Mouse (Mus musculus) retina, postnatal 1 day (tissue): ENCODE data around the gene Fbl.
"Not testable (repeated sequence)": the region's sequence is repeated elsewhere in the genome, so short reads cannot be mapped to it uniquely, and the experiment has no call there.

Experiments used
- DNase-seq: peaks from one replicate; pipeline ENCODE4 v3.0.0-alpha.2; 2012

Fbl gene

DNA sequence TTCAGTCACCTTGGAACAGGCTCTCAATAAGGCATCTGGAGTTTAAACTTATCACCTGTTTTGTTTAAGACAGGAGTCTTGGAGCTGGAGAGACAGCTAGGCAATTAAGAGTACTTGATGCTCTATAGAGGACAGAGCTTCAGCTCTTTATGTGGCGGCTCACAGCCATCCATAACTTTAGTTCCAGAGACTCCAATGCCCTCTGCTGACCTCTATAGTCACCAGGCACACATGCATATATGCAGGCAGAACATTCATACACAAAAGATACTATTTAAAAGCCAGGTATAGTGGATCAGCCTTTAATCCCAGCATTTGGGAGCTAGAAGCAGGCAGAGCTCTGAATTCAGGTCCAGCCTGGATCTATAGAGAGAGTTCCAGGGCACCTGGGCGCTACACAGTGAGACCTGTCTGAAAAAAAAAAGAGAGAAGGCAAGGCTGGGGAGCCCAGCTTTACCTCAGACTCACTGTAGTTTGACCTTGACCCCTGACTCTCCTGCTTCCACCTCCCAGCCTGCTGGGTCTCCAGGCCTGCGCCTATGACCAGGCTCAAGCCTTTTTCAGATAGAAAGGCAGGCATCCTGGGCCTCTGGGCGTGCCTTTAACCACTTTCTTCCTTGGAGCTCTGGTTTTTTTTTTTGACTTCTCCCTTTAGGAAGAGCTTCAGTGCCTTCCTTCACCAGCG is 26.0 kb downstream of the Fbl start:
- DNase-seq = no peak

DNA sequence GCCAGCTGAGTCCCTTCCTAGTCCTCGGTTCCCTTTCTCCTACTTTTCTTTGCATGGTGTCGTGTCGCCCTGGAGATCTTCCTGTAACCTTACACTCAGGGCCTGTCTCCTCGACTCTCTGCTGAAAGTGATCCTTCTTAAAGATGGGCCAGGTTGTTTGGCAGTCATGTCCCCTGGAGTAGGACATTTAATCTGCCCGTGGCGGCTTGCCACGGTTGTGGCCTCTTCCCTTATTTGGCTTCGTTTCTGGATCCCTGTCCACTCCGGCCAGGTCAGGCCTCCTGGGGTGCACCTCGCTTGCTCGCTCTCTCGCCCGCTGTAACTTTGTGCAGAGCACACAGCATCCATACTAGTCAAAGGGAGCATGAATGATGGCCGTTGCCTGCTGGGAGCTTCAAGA is 27.0 kb downstream of the Fbl start:
- no peak for DNase-seq

DNA sequence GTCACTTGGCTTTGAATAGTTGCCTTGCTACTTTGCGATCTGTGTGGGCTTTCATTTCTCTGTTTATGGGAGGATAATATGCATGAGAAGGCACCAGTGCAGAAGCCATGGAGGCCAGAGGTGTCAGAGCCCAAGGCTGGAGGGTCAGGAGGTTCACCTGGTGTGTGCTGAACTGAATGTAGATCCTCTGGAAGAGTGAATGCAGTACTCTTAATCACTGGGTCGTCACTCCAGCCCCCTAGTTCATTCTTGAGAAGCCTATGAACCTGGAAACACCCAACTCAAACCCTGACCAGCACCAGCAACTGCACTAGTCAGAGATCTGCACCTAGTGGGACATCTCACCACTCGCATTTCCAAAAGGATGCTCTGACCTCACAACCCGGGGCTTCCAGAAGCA is 29.5 kb downstream of the Fbl start:
- no peak for DNase-seq

DNA sequence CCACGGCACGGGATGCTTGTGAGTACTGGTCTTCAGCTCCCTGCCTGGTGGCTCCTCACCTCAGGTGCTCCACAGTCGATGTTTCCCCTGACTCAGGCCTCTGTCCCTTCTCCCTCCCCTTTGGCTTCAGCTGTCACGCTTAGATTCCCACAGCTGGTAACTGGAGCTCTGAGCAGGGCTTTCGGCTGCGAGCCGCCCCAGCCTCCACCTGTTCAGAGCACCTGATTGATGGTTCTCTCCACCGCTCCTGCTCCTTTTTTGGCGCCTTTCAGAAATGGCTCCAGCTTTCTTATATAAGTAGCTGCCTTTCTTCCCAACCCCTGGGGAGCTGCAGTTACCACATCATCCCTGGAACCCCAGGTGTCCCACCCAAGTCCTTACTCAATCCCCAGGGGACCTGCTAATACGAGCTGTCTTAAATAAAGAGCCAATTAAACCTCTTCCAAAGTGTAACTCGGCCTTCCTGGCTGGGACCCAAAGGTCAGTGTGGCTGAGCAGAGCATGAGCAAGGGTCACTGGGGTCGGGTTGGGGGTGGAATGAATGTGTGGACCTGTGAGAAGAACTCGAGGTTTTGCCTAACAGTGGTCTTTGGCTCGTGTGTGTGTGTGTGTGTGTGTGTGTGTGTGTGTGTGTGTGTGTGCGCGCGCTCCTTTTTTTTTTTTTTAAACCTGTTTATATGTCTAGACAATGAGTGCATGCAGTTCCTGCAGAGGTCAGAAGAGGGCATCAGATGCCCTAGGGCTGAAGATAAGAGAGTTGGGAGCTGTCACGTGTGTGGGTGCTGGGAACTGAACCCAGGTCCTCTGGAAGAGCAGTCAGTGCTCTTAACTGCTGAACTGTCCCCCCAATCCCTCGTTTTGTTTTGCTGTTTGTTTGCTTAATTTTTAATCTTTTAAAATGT is 33.9 kb downstream of the Fbl start:
- no peak for DNase-seq

DNA sequence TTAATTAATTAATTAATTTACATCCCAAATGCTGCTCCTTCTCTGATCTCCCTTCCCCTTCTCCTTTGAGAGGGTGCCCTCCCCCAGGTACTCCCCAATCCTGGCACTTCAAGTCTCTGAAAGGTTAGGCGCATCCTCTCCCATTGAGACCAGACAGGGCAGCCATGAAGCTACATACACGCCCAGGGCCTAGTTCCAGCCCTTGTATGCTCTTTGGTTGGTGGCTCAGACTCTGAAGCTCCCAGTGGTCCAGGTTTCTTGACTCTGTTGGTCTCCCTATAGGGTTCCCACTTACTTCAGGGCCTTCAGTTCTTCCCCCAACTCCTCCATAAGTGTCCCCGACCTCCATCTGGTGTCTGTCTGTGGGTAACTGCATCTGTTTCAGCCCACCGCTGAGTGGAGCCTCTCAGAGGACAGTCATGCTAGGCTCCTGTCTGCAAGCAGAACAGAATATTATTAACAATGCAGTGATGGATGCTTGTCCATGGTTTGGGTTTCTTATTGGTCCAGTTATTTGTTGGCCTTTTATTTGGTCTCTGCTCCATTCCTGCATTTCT is 36.6 kb downstream of the Fbl start:
- DNase-seq = no peak

DNA sequence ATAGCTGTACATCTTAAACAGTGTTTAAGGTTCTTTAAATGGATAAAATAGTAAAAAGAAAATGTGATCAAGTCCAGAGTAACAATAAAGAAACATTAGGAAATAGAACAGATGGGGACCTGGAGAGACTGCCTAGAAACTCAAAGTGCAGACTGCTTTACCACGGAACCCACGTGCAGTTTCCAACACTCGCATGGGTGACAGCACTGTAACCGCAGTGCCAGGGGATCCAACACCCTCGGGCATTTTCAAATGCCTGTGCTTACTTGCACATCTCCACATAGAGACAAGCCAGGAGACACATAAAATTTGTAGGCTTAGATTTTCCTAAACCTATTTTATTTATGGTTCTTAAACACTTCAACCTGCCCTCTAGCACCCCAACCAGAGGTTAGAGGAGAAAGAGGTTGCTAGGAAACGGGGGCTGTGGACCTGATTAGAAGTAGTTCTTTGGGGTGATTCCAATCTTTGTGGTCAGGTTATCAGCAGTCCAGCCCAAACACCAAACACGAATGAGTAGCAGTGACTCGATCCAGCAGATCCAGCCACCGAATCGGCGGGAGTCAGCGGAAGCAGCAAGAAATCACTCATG is 39.0 kb downstream of the Fbl start:
- DNase-seq = no peak

DNA sequence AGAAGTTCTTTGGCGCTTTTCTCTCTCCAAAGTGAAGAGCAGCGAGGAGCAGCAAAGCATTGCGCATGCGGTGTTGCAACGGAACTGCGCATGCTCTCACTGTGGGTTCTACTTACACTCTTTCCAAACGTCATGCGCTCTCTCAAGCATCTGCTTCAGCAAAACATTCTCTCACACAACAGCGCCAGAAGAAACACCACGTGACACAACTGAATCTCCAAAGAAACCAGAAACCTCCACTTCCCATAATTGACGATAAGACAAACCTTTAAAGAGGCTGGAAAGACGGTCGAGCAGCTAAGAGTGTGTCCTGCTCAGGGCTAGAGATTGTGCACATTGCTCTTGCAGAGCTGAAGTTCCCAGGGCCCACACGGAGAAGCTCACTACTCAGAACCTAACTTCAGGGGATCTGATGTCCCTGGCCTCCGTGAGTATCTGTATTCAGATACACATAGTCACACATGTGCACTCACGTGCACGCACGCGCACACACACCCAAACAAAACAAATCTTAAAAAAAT is 39.5 kb downstream of the Fbl start:
- DNase-seq = peak; percentile 83

DNA sequence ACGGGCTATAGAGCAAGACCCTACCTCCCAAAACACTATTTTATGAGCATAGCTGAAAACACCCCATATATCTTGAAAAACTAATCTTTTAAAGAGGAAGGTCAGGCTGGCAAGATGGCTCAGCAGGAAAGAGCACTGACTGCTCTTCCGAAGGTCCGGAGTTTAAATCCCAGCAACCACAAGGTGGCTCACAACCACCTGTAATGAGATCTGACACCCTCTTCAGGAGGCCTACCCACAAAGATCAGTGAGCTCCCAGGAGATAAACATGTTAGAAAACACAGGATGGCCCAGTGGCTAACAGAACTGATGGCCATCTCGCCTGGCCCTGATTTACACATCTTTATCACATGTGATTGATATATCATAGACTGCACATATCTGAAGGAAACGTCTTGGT is 41.2 kb downstream of the Fbl start:
- DNase-seq = no peak

DNA sequence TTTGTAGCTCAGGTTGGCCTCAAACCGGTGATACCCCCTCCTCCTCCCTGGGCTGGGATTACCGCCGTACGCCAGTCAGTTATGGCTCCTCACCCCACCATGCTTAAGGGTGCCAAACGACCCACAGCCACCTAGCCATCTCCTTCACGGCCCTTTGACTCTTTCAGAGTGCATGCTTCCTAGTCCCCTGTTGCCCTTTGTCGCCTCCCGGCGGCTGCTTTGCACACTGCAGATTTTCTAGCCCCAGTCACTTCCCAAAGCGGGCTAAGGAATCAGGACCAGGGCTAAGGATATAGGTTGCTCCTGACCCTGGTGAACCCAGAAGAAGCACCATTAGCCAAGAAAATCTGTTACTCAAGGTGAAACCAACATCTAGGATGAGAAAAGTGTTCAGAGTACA is 44.6 kb downstream of the Fbl start:
- DNase-seq = peak; percentile 71

DNA sequence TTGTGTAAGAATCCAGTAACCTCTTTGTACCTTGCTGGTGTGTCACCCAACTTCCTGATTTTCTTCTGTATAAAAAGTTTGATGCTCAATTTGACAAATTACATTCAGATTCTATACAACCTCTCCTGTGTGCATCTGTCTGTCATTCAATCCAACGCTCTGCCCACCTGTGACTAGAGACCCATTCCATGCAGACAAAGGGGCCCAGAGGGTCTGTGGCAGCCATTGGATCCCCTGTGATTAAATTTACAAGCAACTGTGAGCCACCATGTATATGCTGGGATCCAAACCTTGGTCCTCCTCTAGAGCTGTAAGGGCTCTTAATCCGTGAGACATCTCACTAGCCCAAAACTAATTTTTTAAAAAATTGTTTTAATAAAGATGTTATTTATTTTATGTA is 46.4 kb downstream of the Fbl start:
- DNase-seq = not testable (repeated sequence)

DNA sequence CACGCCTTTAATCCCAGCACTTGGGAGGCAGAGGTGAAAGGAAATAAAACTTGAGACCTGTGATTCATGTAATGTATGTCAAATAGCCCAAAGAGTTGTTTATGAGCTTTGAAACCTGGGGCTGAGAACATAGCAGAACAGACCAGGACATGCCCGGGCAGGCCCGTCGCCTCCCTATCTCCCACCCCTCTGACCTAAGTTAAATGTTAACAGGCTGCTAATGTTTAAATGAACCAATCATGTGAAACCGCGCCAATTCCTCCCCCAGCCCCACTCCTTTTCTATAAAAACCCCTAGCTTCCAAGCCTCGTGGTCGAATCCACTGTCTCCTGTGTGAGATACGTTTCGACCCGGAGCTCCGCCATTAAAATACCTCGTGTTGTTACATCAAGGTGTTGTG is 48.3 kb downstream of the Fbl start:
- DNase-seq = not testable (repeated sequence)

DNA sequence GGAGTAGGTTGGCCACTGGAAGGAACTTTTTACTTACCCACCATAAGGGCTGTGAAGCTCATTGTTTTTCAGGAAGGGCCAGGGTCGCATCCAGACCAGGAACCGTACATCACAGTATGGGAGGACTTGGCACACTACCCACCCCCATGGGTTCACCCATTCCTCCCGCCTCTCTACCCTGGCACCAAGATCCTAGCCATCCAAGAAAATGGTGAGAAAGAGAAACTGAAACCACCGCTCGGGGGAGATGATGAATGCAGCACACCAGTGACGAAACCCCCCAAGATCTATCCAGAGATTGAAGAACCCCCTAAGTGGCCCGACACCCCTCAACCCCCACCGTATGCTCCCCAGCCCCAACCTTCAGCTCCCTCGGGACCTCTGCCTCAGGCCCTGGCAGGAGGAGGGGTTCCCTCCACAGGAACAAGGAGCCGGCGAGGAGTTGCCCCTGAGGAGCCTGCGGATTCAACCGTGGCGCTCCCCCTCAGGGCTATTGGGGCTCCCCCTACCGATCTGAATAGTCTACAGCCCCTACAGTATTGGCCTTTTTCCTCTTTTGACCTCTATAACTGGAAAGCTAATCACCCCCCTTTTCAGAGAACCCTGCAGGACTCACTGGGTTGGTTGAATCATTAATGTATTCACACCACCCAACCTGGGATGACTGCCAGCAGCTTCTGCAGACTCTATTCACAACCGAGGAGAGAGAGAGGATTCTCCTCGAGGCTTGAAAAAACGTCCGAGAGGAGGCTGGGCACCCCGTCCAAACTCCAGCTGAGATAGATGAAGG is 49.6 kb downstream of the Fbl start:
- DNase-seq = not testable (repeated sequence)

DNA sequence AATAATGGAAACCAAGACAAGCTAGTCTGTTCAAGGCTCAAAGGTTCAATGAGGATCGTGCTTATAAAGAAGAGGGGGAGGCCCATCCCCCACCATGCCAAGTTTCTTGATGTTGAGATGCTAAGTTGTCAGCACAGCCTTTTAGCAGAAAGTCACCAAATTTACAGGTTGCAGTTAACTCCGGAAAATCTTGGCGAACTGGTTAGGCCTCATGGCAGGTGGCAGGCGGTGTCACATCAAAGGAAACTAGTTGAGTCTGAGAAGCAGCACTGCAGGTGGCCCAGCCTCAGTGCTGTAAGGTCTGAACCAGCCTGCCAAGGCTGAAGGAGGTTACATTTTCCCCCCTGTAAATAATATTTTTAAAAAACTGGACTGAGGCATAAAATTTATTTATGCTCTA is 57.3 kb downstream of the Fbl start:
- not testable (repeated sequence) for DNase-seq

DNA sequence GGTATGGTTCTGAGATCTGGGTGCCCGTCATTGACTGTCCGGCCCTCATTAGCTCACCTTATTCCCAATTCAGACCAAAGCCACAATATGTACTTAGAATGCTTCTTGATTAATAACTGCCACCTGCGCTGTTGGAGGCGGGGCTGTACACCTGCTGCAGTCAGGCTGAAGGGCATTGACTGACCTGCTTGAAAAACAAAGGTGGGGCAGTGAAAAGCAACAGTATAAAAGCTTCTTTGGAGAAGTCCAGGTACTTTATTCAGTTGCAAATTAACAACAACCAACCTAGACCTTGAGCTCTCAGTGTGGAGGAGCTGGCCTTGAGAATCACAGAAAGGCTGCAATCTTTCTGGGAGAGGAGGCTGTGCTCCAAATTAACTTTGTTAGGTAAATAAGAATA is 57.9 kb downstream of the Fbl start:
- not testable (repeated sequence) for DNase-seq
